Mouse (Mus musculus) forebrain, embryonic 12.5 days (tissue): ENCODE measurements around the gene Pcdh9. TPM values are rescaled to one million over a fixed set of nuclear protein-coding genes. Genes with fewer than 3 reads are reported as not detected.

Source experiments
- ATAC-seq: fragments of 200-750 bp; cut with Nextera tagmentation; 2 replicates; pipeline ENCODE4 v1.8.0; 2017; ENCODE audit warnings: moderate TSS enrichment; ENCODE audit not compliant: low FRiP score
- H3K27ac ChIP-seq: fragments of 300-500 bp; sonication (generic); 2 replicates; pipeline ENCODE4 v1.5.1; 2016; ENCODE audit warnings: mild to moderate bottlenecking
- H3K27me3 ChIP-seq: fragments of 300-500 bp; sonication (generic); 2 replicates; pipeline ENCODE4 v1.6.1; 2016; ENCODE audit warnings: mild to moderate bottlenecking
- H3K36me3 ChIP-seq: fragments of 300-500 bp; sonication (generic); replicated peaks from 2 replicates; pipeline ENCODE4 v1.6.1; 2016; ENCODE audit warnings: mild to moderate bottlenecking
- H3K4me1 ChIP-seq: fragments of 300-500 bp; sonication (generic); 2 replicates; pipeline ENCODE4 v1.6.1; 2016
- H3K4me2 ChIP-seq: fragments of 300-500 bp; sonication (generic); 2 replicates; pipeline ENCODE4 v1.6.1; 2016; ENCODE audit warnings: mild to moderate bottlenecking, moderate library complexity
- H3K4me3 ChIP-seq: fragments of 300-500 bp; sonication (generic); replicated peaks from 2 replicates; pipeline ENCODE4 v1.5.1; 2016; ENCODE audit warnings: mild to moderate bottlenecking
- H3K9ac ChIP-seq: fragments of 300-500 bp; sonication (generic); 2 replicates; pipeline ENCODE4 v1.6.1; 2016; ENCODE audit warnings: mild to moderate bottlenecking
- H3K9me3 ChIP-seq: fragments of 300-500 bp; sonication (generic); 2 replicates; pipeline ENCODE4 v1.6.1; 2016
- WGBS: fragments of 180-500 bp; shearing (Covaris S2); methylation state at CpG from one replicate; pipeline ENCODE4 v1.1.7; 2016; 5-methylcytosine and 5-hydroxymethylcytosine counted together
- polyA plus RNA-seq: library from polyadenylated mRNA; unstranded; fragments of >200 nt; fragmentation: Nextera tagmentation; extraction: Ambion mirVana; gene quantifications from 2 replicates; pipeline ENCODE4 v1.2.1, GENCODE M21; 2016

The Pcdh9 gene
- polyA plus RNA-seq, 1 experiment from 2014 or later = 90.0 TPM

DNA sequence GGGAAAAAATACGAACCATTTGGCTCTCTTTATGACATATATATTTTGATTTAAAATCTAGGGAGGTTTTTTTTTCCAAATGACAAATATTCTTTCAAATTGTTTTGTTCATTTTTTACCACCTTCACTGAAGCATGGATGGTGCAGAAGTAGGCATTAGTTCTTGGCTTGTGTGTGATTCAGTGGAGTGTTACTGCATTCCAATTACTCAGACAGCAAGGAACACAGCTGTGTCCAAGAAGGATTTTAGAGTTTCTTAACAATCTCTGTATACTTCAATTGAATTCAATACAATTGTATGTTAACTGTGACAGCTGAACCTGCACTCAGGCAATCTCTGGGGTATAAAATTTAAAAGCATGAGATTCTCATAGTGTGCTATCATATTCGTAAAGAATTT is 127.6 kb downstream of the Pcdh9 start:
- WGBS = 86% methylated on average over 2 of the region's 2 CpGs

DNA sequence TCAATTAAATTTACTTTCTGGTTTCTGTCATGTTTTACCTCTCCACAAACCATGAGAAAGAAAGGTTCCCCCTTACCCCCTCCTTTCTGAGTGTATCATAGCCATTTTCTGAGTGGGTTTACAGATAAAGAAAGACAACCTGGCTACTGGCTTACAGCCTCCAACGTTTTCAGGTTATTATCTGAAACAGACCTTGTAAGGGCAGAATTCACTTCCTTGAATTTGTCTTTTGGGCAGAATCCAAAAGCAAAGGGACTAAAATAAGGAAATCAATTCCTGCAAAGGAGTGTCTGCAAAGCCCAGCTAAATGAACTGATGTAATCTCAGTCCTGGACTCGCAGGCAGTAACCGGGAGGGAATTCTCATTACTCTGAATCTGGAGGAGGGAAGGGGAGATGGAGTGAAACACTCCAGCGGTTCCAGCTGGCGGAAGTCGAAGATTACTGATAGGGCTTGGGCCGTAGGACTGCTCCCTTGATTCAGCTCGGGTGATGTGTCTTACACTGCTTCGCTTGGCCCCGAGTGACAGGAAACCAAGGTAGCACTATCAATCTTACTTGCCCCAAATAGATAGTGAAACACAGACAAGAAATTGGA is 156.3 kb downstream of the Pcdh9 start:
- no peak for ATAC-seq
- Histone ChIP-seq H3K27ac (no peak overlapping the region), H3K27me3 (no peaks in the 10 kb centered on the region), H3K4me1 (no peaks in the 10 kb centered on the region), H3K9me3 (no peaks in the 10 kb centered on the region), H3K4me3 (no peak overlapping the region), H3K9ac (no peak overlapping the region), H3K36me3 (no peaks in the 10 kb centered on the region), H3K4me2 (no peak overlapping the region)
- WGBS = 81% methylated on average over 10 of the region's 10 CpGs

More for the DNA sequence above, 127.6 kb downstream of the Pcdh9 start:
- no peak overlapping the region for H3K9ac ChIP-seq
- no peak overlapping the region for H3K27ac ChIP-seq
- H3K27me3 ChIP-seq = no peaks in the 10 kb centered on the region
- H3K4me1 ChIP-seq = no peaks in the 10 kb centered on the region
- no peak overlapping the region for H3K4me2 ChIP-seq
- H3K36me3 ChIP-seq = no peaks in the 10 kb centered on the region
- H3K4me3 ChIP-seq = no peak overlapping the region
- H3K9me3 ChIP-seq = no peaks in the 10 kb centered on the region
- no peak for ATAC-seq

DNA sequence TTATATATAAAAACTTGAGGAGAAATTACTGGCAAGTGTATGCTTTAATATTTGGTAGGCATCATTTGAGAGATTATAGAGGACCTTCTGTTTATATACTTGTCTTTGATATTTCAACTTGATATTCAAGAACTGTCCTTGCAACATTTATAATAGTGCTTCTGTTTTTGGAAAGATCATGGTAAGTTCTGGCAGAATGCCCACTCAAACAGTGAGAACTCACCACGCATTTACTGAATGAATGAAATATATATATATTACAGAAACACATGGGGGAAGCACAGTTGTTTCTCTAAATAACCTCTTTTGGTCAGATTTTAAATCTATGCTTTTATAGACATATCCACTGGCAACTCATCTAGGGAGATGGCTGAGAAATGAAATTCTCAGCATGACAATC is 164.7 kb downstream of the Pcdh9 start:
- no peak overlapping the region for H3K4me2 ChIP-seq
- no peaks in the 10 kb centered on the region for H3K27me3 ChIP-seq
- no peaks in the 10 kb centered on the region for H3K9me3 ChIP-seq
- no peak for ATAC-seq
- no peak overlapping the region for H3K9ac ChIP-seq
- 85% methylated on average over 1 of the region's 1 CpGs for WGBS
- H3K36me3 ChIP-seq = no peaks in the 10 kb centered on the region
- H3K4me3 ChIP-seq = no peak overlapping the region
- no peaks in the 10 kb centered on the region for H3K4me1 ChIP-seq
- no peak overlapping the region for H3K27ac ChIP-seq

DNA sequence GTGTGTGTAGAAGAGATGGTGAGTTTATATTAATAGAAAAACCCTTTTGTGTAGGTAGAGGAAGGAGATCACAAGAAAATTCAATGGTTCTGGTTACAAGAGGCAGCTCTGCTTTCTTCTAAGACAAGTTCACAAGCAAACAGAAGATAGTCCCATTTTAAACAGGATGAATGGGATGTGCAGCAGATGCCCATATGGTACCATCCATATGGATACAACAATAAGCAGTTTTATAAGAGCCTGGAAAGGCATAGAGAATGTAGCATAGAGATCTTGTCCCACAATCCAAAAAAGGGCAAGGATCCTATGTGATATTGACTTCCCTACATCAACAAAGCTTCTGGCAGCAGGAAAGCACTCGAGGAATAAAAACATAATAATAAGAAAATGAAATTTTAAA is 171.3 kb downstream of the Pcdh9 start:
- Histone ChIP-seq H3K4me3 (no peak overlapping the region), H3K4me1 (no peaks in the 10 kb centered on the region), H3K27ac (no peak overlapping the region), H3K4me2 (no peak overlapping the region), H3K9ac (no peak overlapping the region), H3K27me3 (no peaks in the 10 kb centered on the region), H3K36me3 (no peaks in the 10 kb centered on the region), H3K9me3 (no peaks in the 10 kb centered on the region)
- WGBS = 78% methylated on average over 1 of the region's 1 CpGs
- no peak for ATAC-seq

DNA sequence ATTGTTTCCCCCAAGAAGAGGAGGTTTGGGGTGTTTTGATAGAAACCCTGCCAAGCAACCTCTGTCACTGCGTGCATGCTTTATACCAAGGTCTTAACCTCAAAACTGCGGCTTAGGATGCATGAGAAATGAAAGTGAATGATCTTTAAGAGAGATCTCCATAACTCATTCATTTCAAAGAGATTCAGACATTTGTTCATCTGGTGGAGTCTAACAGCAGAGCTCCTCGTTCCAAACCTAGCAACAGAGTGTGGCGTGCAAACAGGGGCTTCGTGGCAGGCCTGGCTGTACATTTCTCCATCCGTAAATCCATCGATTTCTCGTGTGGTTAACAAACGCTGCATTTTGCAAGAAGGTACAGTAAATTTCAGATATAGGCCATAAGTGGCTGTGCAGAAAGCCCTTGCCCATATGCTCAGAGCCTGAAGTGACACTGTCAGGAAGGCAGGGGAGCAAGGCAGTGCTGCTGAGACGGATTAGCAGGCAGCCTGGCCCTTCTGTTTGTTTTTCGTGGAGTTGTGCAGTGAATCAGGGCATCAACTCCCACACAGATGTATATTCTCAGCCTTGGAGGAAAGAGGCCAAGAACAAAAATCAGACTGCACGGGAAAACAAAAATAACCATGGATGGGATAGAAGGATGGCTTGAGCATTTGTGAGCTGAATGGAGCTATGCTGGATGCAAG is 177.1 kb downstream of the Pcdh9 start:
- Histone ChIP-seq H3K36me3 (no peaks in the 10 kb centered on the region), H3K4me2 (no peak overlapping the region), H3K4me1 (peaks cover 8% of the 10 kb centered on the region; the same call in 1 of the 2 replicates), H3K9me3 (no peaks in the 10 kb centered on the region), H3K4me3 (no peak overlapping the region), H3K27me3 (no peaks in the 10 kb centered on the region), H3K9ac (no peak overlapping the region), H3K27ac (no peak overlapping the region)
- WGBS = 74% methylated on average over 12 of the region's 12 CpGs
- ATAC-seq = no peak

DNA sequence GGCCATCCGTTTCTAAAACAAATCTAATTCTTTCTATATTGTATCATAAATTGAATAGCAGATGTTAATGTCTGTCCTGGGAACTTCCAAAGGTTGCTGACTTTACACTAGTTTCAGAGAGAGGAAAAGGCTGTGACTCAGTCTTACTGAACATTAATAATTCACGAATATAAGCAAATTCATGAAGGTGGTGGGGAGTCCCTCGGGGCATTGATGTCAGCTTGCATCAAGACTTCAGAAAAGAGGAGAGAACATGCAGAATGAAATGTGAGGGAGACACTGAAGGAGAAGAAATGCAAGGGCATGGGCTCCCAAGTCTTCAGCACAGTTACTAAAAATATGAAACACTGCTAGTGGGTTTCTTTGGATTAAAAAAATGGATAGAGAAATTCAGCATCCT is 181.8 kb downstream of the Pcdh9 start:
- Histone ChIP-seq H3K27me3 (no peaks in the 10 kb centered on the region), H3K36me3 (no peaks in the 10 kb centered on the region), H3K4me2 (no peak overlapping the region), H3K9ac (no peak overlapping the region), H3K27ac (no peak overlapping the region), H3K4me1 (peaks cover 5% of the 10 kb centered on the region; the same call in 1 of the 2 replicates), H3K4me3 (no peak overlapping the region), H3K9me3 (no peaks in the 10 kb centered on the region)
- ATAC-seq = no peak
- WGBS = 84% methylated on average over 3 of the region's 3 CpGs

DNA sequence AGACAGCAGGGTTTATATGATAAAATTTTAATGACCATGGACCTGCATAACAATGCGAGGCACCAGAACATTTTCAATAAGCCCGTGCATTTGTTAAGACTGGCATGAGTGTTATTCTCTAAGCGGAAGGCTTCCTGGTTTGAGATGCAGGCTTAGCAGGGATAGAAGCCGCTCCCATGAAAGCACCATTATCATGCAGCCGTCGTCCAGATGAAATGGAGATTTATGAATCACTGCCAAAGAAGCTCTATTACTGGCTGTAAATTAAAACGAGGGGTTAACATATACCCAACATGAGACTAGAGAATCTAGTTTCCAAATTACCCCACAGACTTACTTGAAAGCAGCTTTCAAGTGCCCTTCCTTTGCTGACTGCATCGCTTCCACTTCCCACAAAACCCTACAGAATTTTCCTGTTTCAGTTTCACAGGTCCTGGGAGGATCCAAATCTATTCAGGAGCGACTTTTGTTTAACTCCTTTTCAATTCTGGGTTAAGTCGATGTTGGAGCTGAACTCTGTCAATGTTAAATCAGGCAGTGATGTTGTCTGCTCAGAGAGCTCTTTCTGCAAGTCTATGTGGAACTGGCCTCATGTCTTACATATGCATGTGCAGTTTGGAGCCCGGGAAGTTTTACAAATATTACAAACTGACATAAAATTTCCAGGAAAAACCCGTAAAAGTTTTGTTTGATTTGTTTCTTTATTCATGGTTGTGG is 188.9 kb downstream of the Pcdh9 start:
- no peaks in the 10 kb centered on the region for H3K9me3 ChIP-seq
- 31% methylated on average over 12 of the region's 12 CpGs for WGBS
- peak overlapping the region; percentile 36 for H3K4me2 ChIP-seq
- ATAC-seq = peak; percentile 36; the same call in 1 of the 2 replicates
- no peak overlapping the region for H3K9ac ChIP-seq
- no peak overlapping the region for H3K4me3 ChIP-seq
- H3K4me1 ChIP-seq = peaks cover 11% of the 10 kb centered on the region
- H3K27me3 ChIP-seq = no peaks in the 10 kb centered on the region
- H3K36me3 ChIP-seq = no peaks in the 10 kb centered on the region
- H3K27ac ChIP-seq = no peak overlapping the region

DNA sequence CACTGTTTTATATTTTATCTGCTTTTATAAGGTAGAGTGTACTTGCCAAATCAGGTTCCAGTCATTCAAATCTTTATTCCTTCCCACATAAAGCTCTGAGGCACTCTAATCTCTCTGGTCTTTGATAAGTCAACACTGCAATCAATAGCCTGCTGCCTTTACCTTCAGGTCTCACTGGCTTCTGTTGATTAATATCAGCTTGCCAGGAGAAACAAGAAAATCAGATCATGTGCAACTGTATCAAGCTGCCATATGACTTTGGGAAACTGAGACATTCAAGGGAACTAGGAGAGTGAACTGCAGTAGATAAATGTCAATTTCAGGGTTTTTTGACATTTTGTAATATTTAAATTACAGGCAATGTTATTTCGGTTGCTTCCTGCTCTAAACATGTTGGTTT is 189.6 kb downstream of the Pcdh9 start:
- 80% methylated on average over 1 of the region's 1 CpGs for WGBS
- Histone ChIP-seq H3K27ac (no peak overlapping the region), H3K4me3 (no peak overlapping the region), H3K4me1 (peaks cover 11% of the 10 kb centered on the region), H3K4me2 (no peak overlapping the region; the same call in 1 of the 2 replicates), H3K36me3 (no peaks in the 10 kb centered on the region), H3K9me3 (no peaks in the 10 kb centered on the region), H3K27me3 (no peaks in the 10 kb centered on the region), H3K9ac (no peak overlapping the region)
- no peak for ATAC-seq

DNA sequence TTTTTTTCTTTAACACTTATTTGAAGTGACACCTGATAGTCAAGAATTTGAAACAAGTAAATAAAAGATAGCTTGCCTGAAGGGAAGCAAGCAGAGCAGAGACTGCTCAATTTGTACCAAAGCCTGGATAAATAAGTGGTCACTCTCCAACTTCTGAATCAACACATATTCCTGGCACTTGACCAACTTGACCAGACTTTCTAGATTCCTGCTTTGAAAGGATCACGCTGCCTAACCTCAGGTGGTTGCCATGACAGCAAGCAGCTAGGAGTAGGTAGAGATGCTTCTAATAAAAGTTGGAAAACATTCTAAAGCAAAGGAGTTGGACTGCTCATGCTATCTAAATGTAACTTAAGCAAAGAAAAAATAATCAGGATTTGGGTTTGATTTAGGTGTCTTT is 205.8 kb downstream of the Pcdh9 start:
- Histone ChIP-seq H3K9ac (no peak overlapping the region), H3K9me3 (peaks cover 6% of the 10 kb centered on the region; the same call in 1 of the 2 replicates), H3K27ac (no peak overlapping the region), H3K4me3 (no peak overlapping the region), H3K4me2 (no peak overlapping the region), H3K27me3 (no peaks in the 10 kb centered on the region), H3K4me1 (no peaks in the 10 kb centered on the region), H3K36me3 (no peaks in the 10 kb centered on the region; the same call in 1 of the 2 replicates)
- no peak for ATAC-seq
- WGBS = 68% methylated on average over 1 of the region's 1 CpGs

DNA sequence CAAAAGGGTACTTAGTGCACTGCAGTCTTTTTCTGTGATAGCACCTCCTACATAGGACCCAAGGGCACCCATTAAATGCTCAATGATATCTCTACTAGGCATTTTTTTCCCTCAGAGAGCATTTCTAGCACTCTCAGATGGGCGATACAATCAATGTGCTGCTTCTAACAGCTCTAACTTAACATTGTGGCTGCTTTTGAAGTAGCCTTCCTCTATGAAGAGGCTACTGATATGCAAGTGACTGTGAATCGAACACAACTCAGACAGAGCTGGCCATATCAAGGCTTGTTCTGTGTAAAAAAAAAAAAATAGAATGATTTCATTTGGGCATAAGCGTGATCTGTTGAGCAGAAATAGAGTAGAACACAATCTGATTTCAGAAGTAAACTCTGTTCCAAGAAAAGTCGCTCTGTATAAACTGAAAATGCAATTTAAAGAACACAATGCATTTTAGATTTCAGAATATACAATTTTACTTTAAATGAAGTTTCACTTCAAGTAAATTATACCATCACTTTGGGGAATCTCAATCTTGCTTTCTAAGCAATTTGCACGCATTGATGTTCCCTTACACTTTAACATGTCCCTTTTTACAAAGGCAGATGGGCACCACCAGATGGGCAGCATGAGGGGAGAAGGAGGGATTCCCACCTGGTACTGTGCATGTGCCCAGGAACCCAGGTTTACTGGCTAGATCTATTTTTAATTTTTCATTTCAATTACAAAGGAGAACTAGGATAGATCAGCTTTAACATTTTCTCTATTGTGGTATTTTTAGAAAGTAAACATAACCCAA is 215.0 kb downstream of the Pcdh9 start:
- H3K36me3 ChIP-seq = no peaks in the 10 kb centered on the region; the same call in 1 of the 2 replicates
- 92% methylated on average over 5 of the region's 5 CpGs for WGBS
- no peak overlapping the region for H3K27ac ChIP-seq
- no peak overlapping the region for H3K4me2 ChIP-seq
- H3K4me3 ChIP-seq = no peak overlapping the region
- no peak overlapping the region for H3K9ac ChIP-seq
- no peak for ATAC-seq
- no peaks in the 10 kb centered on the region for H3K4me1 ChIP-seq
- peaks cover 6% of the 10 kb centered on the region; the same call in 1 of the 2 replicates for H3K9me3 ChIP-seq
- H3K27me3 ChIP-seq = no peaks in the 10 kb centered on the region

DNA sequence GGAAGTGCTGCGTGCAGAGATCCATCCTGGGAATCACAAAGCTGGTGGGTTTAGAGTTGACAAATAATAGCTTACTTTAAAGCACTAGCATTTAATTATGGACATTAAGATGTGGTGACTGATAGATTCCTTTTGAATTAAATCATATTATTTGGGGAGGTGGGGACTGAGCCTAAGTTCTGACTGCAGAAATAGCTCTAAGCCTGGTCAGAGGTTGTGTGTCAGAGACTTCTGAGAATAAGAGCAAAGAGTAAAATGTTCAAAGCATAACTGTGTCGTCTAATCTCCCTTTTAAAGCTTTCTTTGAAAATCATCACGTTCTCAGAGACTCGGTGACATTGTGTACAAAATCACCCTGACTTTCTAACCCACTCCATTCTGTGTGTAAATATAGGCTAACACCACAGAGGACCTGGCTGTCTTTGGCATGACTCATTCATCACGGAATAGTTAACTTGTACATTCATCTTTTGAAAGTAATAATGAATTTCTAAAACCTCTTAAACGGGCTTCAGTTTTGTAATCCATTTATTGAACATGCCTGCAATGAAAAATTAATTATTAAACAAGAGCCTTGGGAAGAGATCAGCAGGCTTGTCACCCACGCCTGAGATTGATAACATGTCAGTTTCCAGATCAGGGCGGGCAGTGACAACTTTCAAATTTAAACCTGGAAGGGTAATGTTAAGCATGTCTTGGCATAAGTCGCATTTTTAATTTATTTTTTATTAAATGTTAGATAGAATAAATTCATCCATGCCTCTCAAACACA is 236.3 kb downstream of the Pcdh9 start:
- Histone ChIP-seq H3K36me3 (no peaks in the 10 kb centered on the region), H3K4me3 (no peak overlapping the region), H3K27me3 (no peaks in the 10 kb centered on the region), H3K9me3 (no peaks in the 10 kb centered on the region), H3K27ac (no peak overlapping the region), H3K4me1 (no peaks in the 10 kb centered on the region), H3K9ac (no peak overlapping the region), H3K4me2 (no peak overlapping the region)
- no peak for ATAC-seq
- 75% methylated on average over 9 of the region's 9 CpGs for WGBS
